Mouse (Mus musculus) forebrain, embryonic 11.5 days (tissue): ENCODE results near the gene Nos1. TPM values are rescaled to one million over a fixed set of nuclear protein-coding genes. Genes with fewer than 3 reads are reported as not detected.

Experiments
- ATAC-seq: fragments of 200-750 bp; cut with Nextera tagmentation; replicated peaks from 2 replicates; pipeline ENCODE4 v1.8.0; 2017; ENCODE audit warnings: moderate TSS enrichment; ENCODE audit not compliant: low FRiP score
- DNase-seq: peaks from one replicate; pipeline ENCODE4 v3.0.0-alpha.2; 2017; ENCODE audit warnings: low spot score
- H3K27ac ChIP-seq: fragments of 300-500 bp; sonication (generic); 2 replicates; pipeline ENCODE4 v1.5.1; 2014; ENCODE audit warnings: low read depth, low read length
- H3K27me3 ChIP-seq: fragments of 300-500 bp; sonication (generic); 2 replicates; pipeline ENCODE4 v1.6.1; 2014; ENCODE audit warnings: mild to moderate bottlenecking, low read length, mixed read lengths; ENCODE audit not compliant: control insufficient read depth, insufficient read depth
- H3K36me3 ChIP-seq: fragments of 300-500 bp; sonication (generic); 2 replicates; pipeline ENCODE4 v1.6.1; 2014; ENCODE audit warnings: mild to moderate bottlenecking, low read length, moderate library complexity, mixed read lengths; ENCODE audit not compliant: control insufficient read depth, insufficient read depth
- H3K4me1 ChIP-seq: fragments of 300-500 bp; sonication (generic); replicated peaks from 2 replicates; pipeline ENCODE4 v1.6.1; 2014; ENCODE audit warnings: low read length, mixed read lengths; ENCODE audit not compliant: control insufficient read depth, insufficient read depth
- H3K4me2 ChIP-seq: fragments of 300-500 bp; sonication (generic); 2 replicates; pipeline ENCODE4 v1.6.1; 2014; ENCODE audit warnings: low read depth, mild to moderate bottlenecking, low read length, moderate library complexity, mixed read lengths; ENCODE audit not compliant: severe bottlenecking
- H3K4me3 ChIP-seq: fragments of 300-500 bp; sonication (generic); 2 replicates; pipeline ENCODE4 v1.5.1; 2014; ENCODE audit warnings: low read depth, low read length
- H3K9ac ChIP-seq: fragments of 300-500 bp; sonication (generic); 2 replicates; pipeline ENCODE4 v1.6.1; 2014; ENCODE audit warnings: low read length
- H3K9me3 ChIP-seq: fragments of 300-500 bp; sonication (generic); 2 replicates; pipeline ENCODE4 v1.6.1; 2016; ENCODE audit warnings: low read length, mixed read lengths; ENCODE audit not compliant: control insufficient read depth
- WGBS: fragments of 180-500 bp; shearing (Covaris S2); extraction: QIAGEN DNeasy Blood & Tissue Kit; methylation state at CpG from one replicate; pipeline ENCODE4 v1.1.7; 2014; 5-methylcytosine and 5-hydroxymethylcytosine counted together
- polyA plus RNA-seq: library from polyadenylated mRNA; unstranded; fragments of >200 nt; fragmentation: Nextera tagmentation; extraction: Ambion mirVana; gene quantifications from 2 replicates; pipeline ENCODE4 v1.2.1, GENCODE M21; 2014

Gene Nos1
- polyA plus RNA-seq, 1 experiment from 2014 or later, result 0.12 TPM

- Histone ChIP-seq H3K9ac (no peak overlapping the region), H3K4me2 (peak overlapping the region; percentile 74; the same call in 1 of the 2 replicates), H3K27ac (no peak overlapping the region), H3K9me3 (no peaks in the 10 kb centered on the region), H3K27me3 (no peaks in the 10 kb centered on the region), H3K36me3 (peaks cover 4% of the 10 kb centered on the region; the same call in 1 of the 2 replicates), H3K4me3 (no peak overlapping the region), H3K4me1 (peaks cover 12% of the 10 kb centered on the region)
- WGBS, result 85% methylated on average over 5 of the region's 5 CpGs
- no peak for ATAC-seq
- DNase-seq, result no peak
Measured at GRCm38 (mm10) chr5:117979082-117979481, 198.2 kb downstream of the Nos1 start.

- Histone ChIP-seq H3K27ac (no peak overlapping the region), H3K4me3 (no peak overlapping the region), H3K36me3 (peaks cover 4% of the 10 kb centered on the region; the same call in 1 of the 2 replicates), H3K4me1 (peaks cover 12% of the 10 kb centered on the region), H3K9me3 (no peaks in the 10 kb centered on the region), H3K9ac (no peak overlapping the region), H3K27me3 (no peaks in the 10 kb centered on the region), H3K4me2 (no peak overlapping the region)
- DNase-seq, result no peak
- no peak for ATAC-seq
- WGBS, result 90% methylated on average over 8 of the region's 8 CpGs
Measured at GRCm38 (mm10) chr5:117980921-117981320, 200.1 kb downstream of the Nos1 start.

- Histone ChIP-seq H3K4me2 (no peak overlapping the region), H3K4me1 (peaks cover 12% of the 10 kb centered on the region), H3K27ac (no peak overlapping the region), H3K27me3 (no peaks in the 10 kb centered on the region), H3K4me3 (no peak overlapping the region), H3K9me3 (no peaks in the 10 kb centered on the region), H3K9ac (no peak overlapping the region), H3K36me3 (peaks cover 4% of the 10 kb centered on the region; the same call in 1 of the 2 replicates)
- WGBS, result 90% methylated on average over 5 of the region's 5 CpGs
- no peak for DNase-seq
- ATAC-seq, result no peak
Measured at GRCm38 (mm10) chr5:117981943-117982342, 201.1 kb downstream of the Nos1 start.

GRCm38 (mm10) chr5:117986327-117986726 is 205.5 kb downstream of the Nos1 start:
- peaks cover 23% of the 10 kb centered on the region; the same call in 1 of the 2 replicates for H3K36me3 ChIP-seq

GRCm38 (mm10) chr5:117987891-117988290 is 207.1 kb downstream of the Nos1 start:
- Histone ChIP-seq H3K9ac (no peak overlapping the region), H3K4me3 (no peak overlapping the region), H3K27ac (no peak overlapping the region), H3K36me3 (peaks cover 19% of the 10 kb centered on the region; the same call in 1 of the 2 replicates), H3K4me2 (no peak overlapping the region), H3K9me3 (no peaks in the 10 kb centered on the region), H3K4me1 (no peaks in the 10 kb centered on the region), H3K27me3 (no peaks in the 10 kb centered on the region)
- ATAC-seq (no peak), DNase-seq (no peak)
- 95% methylated on average over 3 of the region's 3 CpGs for WGBS

More at GRCm38 (mm10) chr5:117986327-117986726, 205.5 kb downstream of the Nos1 start:
- H3K9me3 ChIP-seq, result no peaks in the 10 kb centered on the region
- no peak for DNase-seq
- H3K9ac ChIP-seq, result no peak overlapping the region
- no peak overlapping the region for H3K4me2 ChIP-seq
- no peak for ATAC-seq
- no peaks in the 10 kb centered on the region for H3K4me1 ChIP-seq
- 73% methylated on average over 4 of the region's 4 CpGs for WGBS
- no peak overlapping the region for H3K4me3 ChIP-seq
- no peaks in the 10 kb centered on the region for H3K27me3 ChIP-seq
- H3K27ac ChIP-seq, result no peak overlapping the region

- no peaks in the 10 kb centered on the region for H3K4me1 ChIP-seq
- DNase-seq (no peak), ATAC-seq (no peak)
- 94% methylated on average over 9 of the region's 9 CpGs for WGBS
- no peaks in the 10 kb centered on the region for H3K9me3 ChIP-seq
- no peaks in the 10 kb centered on the region for H3K27me3 ChIP-seq
- H3K27ac ChIP-seq, result no peak overlapping the region
- peaks cover 19% of the 10 kb centered on the region; the same call in 1 of the 2 replicates for H3K36me3 ChIP-seq
- no peak overlapping the region for H3K4me3 ChIP-seq
- no peak overlapping the region for H3K4me2 ChIP-seq
- H3K9ac ChIP-seq, result no peak overlapping the region
Measured at GRCm38 (mm10) chr5:117988367-117988766, 207.5 kb downstream of the Nos1 start.

GRCm38 (mm10) chr5:117989773-117990172 is 208.9 kb downstream of the Nos1 start:
- WGBS, result 93% methylated on average over 6 of the region's 6 CpGs
- ATAC-seq, result no peak
- H3K4me1 ChIP-seq, result no peaks in the 10 kb centered on the region
- DNase-seq, result no peak
- no peak overlapping the region for H3K4me3 ChIP-seq
- H3K27me3 ChIP-seq, result no peaks in the 10 kb centered on the region
- H3K4me2 ChIP-seq, result no peak overlapping the region
- H3K36me3 ChIP-seq, result peaks cover 22% of the 10 kb centered on the region; the same call in 1 of the 2 replicates
- no peaks in the 10 kb centered on the region for H3K9me3 ChIP-seq
- H3K9ac ChIP-seq, result no peak overlapping the region
- no peak overlapping the region for H3K27ac ChIP-seq

- Histone ChIP-seq H3K4me3 (no peak overlapping the region), H3K4me1 (no peaks in the 10 kb centered on the region), H3K36me3 (peaks cover 34% of the 10 kb centered on the region; the same call in 1 of the 2 replicates), H3K27me3 (no peaks in the 10 kb centered on the region), H3K9me3 (no peaks in the 10 kb centered on the region), H3K9ac (no peak overlapping the region), H3K27ac (no peak overlapping the region), H3K4me2 (no peak overlapping the region)
- WGBS, result 87% methylated on average over 3 of the region's 3 CpGs
- DNase-seq (no peak), ATAC-seq (no peak)
Measured at GRCm38 (mm10) chr5:117990957-117991356, 210.1 kb downstream of the Nos1 start.

GRCm38 (mm10) chr5:117993550-117993949 is 212.7 kb downstream of the Nos1 start:
- no peak overlapping the region for H3K27ac ChIP-seq
- H3K9ac ChIP-seq, result no peak overlapping the region
- WGBS, result 95% methylated on average over 6 of the region's 6 CpGs
- DNase-seq (no peak), ATAC-seq (no peak)
- H3K4me1 ChIP-seq, result no peaks in the 10 kb centered on the region
- H3K27me3 ChIP-seq, result no peaks in the 10 kb centered on the region
- no peak overlapping the region for H3K4me3 ChIP-seq
- no peaks in the 10 kb centered on the region for H3K9me3 ChIP-seq
- no peak overlapping the region for H3K4me2 ChIP-seq
- H3K36me3 ChIP-seq, result peaks cover 48% of the 10 kb centered on the region; the same call in 1 of the 2 replicates
